Mouse (Mus musculus) hindbrain, embryonic 12.5 days (tissue): Measurements from ENCODE around the gene Lin7a. TPM values are rescaled to one million over a fixed set of nuclear protein-coding genes. Genes with fewer than 3 reads are reported as not detected.

ENCODE experiments used
- ATAC-seq: fragments of 200-750 bp; cut with Nextera tagmentation; 2 replicates; pipeline ENCODE4 v1.8.0; 2017; ENCODE audit warnings: moderate TSS enrichment; ENCODE audit not compliant: low FRiP score
- H3K27ac ChIP-seq: fragments of 300-500 bp; sonication (generic); 2 replicates; pipeline ENCODE4 v1.5.1; 2016; ENCODE audit warnings: mild to moderate bottlenecking
- H3K27me3 ChIP-seq: fragments of 300-500 bp; sonication (generic); 2 replicates; pipeline ENCODE4 v1.6.1; 2016; ENCODE audit warnings: mild to moderate bottlenecking
- H3K36me3 ChIP-seq: fragments of 300-500 bp; sonication (generic); 2 replicates; pipeline ENCODE4 v1.6.1; 2016; ENCODE audit warnings: mild to moderate bottlenecking
- H3K4me1 ChIP-seq: fragments of 300-500 bp; sonication (generic); 2 replicates; pipeline ENCODE4 v1.6.1; 2016
- H3K4me2 ChIP-seq: fragments of 300-500 bp; sonication (generic); replicated peaks from 2 replicates; pipeline ENCODE4 v1.6.1; 2016; ENCODE audit warnings: mild to moderate bottlenecking
- H3K4me3 ChIP-seq: fragments of 300-500 bp; sonication (generic); 2 replicates; pipeline ENCODE4 v1.5.1; 2016; ENCODE audit warnings: mild to moderate bottlenecking
- H3K9ac ChIP-seq: fragments of 300-500 bp; sonication (generic); 2 replicates; pipeline ENCODE4 v1.6.1; 2016; ENCODE audit warnings: mild to moderate bottlenecking, moderate library complexity
- H3K9me3 ChIP-seq: fragments of 300-500 bp; sonication (generic); replicated peaks from 2 replicates; pipeline ENCODE4 v1.6.1; 2016; ENCODE audit warnings: mild to moderate bottlenecking
- WGBS: fragments of 180-500 bp; shearing (Covaris S2); methylation state at CpG from one replicate; pipeline ENCODE4 v1.1.7; 2016; 5-methylcytosine and 5-hydroxymethylcytosine counted together
- polyA plus RNA-seq: library from polyadenylated mRNA; unstranded; fragments of >200 nt; fragmentation: Nextera tagmentation; extraction: Ambion mirVana; gene quantifications from 2 replicates; pipeline ENCODE4 v1.2.1, GENCODE M21; 2016

Lin7a gene
- polyA plus RNA-seq, 1 experiment from 2014 or later: 25.2 TPM

DNA sequence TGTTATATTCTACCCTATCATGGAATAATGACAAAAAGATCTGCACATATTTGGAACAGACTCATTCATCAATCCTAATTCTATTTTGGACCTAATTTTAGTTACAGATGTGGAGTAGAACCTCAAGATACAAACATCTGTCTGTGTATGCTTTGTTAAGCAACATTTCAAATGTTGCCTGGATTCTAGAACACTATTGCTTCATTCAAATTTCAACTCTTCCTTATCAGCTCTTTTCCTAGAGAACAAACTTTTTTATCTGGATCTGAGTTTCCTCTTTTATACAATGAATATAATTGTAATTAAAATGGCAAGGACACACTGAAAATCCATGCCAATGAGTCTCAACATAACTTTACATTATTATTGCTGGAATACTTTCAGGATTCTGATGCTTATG is 43.8 kb downstream of the Lin7a start:
- Histone ChIP-seq H3K27me3 (no peaks in the 10 kb centered on the region), H3K4me1 (no peaks in the 10 kb centered on the region), H3K9ac (no peak overlapping the region), H3K36me3 (no peaks in the 10 kb centered on the region), H3K9me3 (no peaks in the 10 kb centered on the region), H3K4me3 (no peak overlapping the region), H3K27ac (no peak overlapping the region), H3K4me2 (no peak overlapping the region)
- no peak for ATAC-seq

DNA sequence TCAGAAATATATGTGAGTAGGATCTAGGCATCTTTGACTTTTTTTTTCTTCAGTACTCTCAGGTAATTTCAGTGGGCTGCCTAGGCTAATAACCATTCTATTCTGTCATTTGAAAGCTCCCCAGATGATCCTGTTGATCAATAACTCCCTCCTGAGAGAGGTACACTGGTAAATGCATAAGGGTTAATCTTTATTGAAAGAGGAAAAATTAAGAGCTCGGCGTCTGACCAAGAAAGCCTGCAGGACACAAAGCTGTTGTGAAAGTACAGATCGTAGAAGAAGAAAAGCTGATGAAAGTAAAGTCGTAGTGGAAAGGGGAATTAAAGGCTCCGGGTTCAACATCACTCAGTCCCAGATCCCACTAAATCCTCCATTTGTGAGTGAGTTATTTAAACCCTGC is 44.2 kb downstream of the Lin7a start:
- 84% methylated on average over 5 of the region's 5 CpGs for WGBS
- H3K9ac ChIP-seq: no peak overlapping the region
- no peaks in the 10 kb centered on the region for H3K27me3 ChIP-seq
- H3K27ac ChIP-seq: no peak overlapping the region
- no peaks in the 10 kb centered on the region for H3K4me1 ChIP-seq
- H3K4me3 ChIP-seq: no peak overlapping the region
- H3K4me2 ChIP-seq: no peak overlapping the region
- H3K36me3 ChIP-seq: no peaks in the 10 kb centered on the region
- ATAC-seq: no peak
- no peaks in the 10 kb centered on the region for H3K9me3 ChIP-seq

DNA sequence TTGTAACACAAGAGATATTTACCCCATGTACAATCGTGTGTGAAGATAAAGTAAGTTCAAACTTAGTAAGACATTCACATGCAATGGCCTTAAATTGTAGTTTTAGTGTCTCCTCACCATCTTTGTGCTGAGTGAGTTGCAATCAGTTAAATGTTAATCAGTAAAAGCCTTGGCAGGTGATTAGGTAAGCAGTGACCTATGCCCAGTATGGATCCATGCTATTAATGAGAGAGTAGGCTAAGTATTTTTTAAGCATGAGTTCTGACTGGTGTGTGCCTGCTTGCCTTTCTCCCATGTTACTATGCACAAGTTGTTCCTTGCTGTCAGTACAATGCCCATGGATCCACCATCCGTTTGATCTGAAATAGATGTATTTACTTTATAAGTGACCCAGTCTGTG is 44.6 kb downstream of the Lin7a start:
- H3K4me2 ChIP-seq: no peak overlapping the region
- H3K4me1 ChIP-seq: no peaks in the 10 kb centered on the region
- WGBS: 82% methylated on average over 2 of the region's 2 CpGs
- no peaks in the 10 kb centered on the region for H3K36me3 ChIP-seq
- ATAC-seq: no peak
- no peaks in the 10 kb centered on the region for H3K9me3 ChIP-seq
- no peaks in the 10 kb centered on the region for H3K27me3 ChIP-seq
- no peak overlapping the region for H3K9ac ChIP-seq
- H3K4me3 ChIP-seq: no peak overlapping the region
- H3K27ac ChIP-seq: no peak overlapping the region

DNA sequence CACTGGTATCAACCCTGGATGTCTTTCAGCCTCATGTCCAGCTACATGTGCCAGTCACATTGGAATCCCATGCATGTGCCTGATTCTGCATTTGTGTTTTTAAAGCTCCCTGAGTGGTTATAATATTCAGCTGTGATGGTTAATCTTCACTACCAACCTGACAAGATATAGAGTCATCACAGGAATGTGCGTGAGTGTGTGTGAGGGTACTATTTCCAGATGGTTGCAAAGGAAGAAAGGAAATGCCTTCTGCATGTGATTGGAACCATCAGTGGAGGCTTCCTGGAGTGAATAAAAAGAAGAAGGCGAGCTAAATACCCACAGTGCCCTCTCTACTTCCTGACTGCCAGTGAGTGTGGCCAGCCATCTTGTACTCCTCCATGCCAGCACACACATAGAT is 48.2 kb downstream of the Lin7a start:
- no peaks in the 10 kb centered on the region for H3K27me3 ChIP-seq
- H3K36me3 ChIP-seq: no peaks in the 10 kb centered on the region
- 80% methylated on average over 2 of the region's 2 CpGs for WGBS
- ATAC-seq: no peak
- no peaks in the 10 kb centered on the region for H3K4me1 ChIP-seq
- H3K27ac ChIP-seq: no peak overlapping the region
- H3K9me3 ChIP-seq: no peaks in the 10 kb centered on the region
- no peak overlapping the region for H3K4me3 ChIP-seq
- H3K4me2 ChIP-seq: no peak overlapping the region
- no peak overlapping the region for H3K9ac ChIP-seq

DNA sequence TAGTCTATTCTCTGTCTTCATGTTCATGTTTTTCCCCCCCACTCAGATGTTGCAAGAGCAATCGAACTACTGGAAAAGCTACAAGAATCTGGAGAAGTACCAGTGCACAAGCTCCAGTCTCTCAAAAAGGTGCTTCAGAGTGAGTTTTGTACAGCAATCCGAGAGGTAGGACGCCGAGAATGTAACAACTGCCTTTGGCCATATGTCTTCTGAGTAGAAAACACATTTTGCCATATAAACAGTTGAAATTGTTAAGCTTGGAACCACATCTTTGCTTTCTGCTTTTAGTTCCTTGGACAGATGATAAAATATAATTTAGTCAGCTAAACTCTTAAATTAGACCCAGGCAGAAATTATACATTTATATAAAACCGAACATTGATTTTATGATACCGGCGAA is 52.4 kb downstream of the Lin7a start:
- Histone ChIP-seq H3K9ac (no peak overlapping the region), H3K36me3 (no peaks in the 10 kb centered on the region), H3K9me3 (no peaks in the 10 kb centered on the region), H3K27me3 (no peaks in the 10 kb centered on the region), H3K4me3 (no peak overlapping the region), H3K27ac (no peak overlapping the region), H3K4me1 (no peaks in the 10 kb centered on the region), H3K4me2 (no peak overlapping the region)
- WGBS: 96% methylated on average over 7 of the region's 7 CpGs
- no peak for ATAC-seq

DNA sequence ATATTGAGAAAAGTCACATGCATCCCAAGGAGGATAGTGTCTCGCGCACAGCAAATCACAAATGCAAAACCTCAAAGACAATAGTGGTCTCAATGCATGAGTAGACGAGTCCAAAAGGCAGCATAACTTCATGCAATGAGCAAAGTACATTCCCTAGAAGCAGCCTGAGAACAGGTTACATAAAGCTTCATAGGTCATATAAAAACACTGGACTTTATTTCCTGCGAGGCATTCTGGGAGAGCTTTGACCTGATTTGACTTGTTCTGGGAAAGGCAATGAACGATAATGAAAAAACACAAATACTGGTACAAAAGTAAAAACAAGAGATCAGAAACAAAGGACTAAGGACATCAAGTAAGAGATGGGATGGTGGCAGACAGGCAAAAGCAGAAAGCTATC is 54.1 kb downstream of the Lin7a start:
- Histone ChIP-seq H3K9ac (no peak overlapping the region), H3K36me3 (no peaks in the 10 kb centered on the region), H3K27ac (no peak overlapping the region), H3K4me3 (no peak overlapping the region), H3K27me3 (no peaks in the 10 kb centered on the region), H3K4me2 (no peak overlapping the region), H3K9me3 (no peaks in the 10 kb centered on the region), H3K4me1 (no peaks in the 10 kb centered on the region)
- ATAC-seq: no peak
- WGBS: 89% methylated on average over 5 of the region's 5 CpGs

DNA sequence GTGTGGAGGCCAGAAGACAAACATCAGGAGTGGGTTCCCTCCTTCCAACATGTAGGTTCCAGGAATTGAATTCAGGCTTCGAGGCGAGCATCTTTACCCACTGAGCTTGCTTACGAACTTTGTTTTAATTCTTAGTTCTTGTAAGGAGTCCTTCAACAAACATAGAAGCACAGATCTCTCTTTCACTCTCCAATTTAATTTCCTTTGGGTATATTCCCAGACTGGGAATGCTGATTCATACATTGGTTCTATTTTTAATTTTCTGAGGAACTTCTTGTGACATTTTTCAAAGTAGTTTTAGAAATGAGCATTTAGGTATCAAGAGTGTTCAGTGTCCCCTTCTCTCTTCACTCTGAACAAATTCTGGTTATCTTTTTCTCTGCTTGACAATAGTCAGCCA is 68.0 kb downstream of the Lin7a start:
- Histone ChIP-seq H3K27ac (no peak overlapping the region), H3K9ac (no peak overlapping the region), H3K4me2 (no peak overlapping the region), H3K4me3 (no peak overlapping the region), H3K9me3 (no peaks in the 10 kb centered on the region), H3K36me3 (no peaks in the 10 kb centered on the region), H3K4me1 (no peaks in the 10 kb centered on the region), H3K27me3 (no peaks in the 10 kb centered on the region)
- WGBS: 92% methylated on average over 3 of the region's 3 CpGs
- no peak for ATAC-seq

DNA sequence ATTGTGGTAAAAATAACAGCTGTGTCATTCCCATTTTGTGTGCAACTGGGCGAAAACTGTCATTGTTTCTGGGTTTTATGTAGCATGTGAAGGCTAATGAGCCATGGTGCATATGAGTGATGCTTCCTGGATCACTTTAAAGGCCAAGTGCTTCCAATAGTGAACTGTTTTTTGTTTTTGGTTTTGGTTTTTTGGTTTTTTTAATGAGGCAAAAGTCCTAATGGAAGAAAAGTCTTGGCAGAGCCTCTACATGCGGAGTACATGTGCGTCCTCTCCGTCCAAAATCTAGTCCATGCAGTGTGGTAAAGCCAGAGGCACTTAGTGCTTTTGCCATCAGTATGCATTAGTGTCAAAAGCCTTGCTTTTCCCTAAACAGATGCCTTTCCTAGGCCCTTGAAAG is 69.7 kb downstream of the Lin7a start:
- Histone ChIP-seq H3K36me3 (no peaks in the 10 kb centered on the region), H3K27ac (no peak overlapping the region), H3K27me3 (no peaks in the 10 kb centered on the region), H3K4me3 (no peak overlapping the region), H3K4me2 (no peak overlapping the region), H3K9ac (no peak overlapping the region), H3K4me1 (no peaks in the 10 kb centered on the region), H3K9me3 (no peaks in the 10 kb centered on the region)
- WGBS: 57% methylated on average over 4 of the region's 4 CpGs
- ATAC-seq: peak; percentile 64; the same call in 1 of the 2 replicates

DNA sequence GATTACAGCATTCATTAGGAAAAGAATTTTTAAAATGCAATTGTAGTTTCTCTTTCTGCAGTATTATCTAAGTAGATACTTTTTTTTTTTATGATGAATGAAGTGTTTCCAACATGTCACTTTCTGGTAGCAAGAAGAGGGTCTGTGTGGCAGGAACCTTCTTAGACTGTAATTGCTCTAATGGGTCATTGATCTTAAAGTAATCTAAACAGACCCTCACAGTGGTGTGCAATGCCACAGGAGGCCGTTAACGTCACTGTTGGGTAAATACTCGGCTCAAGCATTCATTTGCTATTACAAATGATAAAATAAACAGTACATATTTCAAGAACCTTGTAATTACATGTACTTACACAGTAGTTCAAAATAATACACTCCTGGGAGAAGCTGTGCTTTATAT is 72.7 kb downstream of the Lin7a start:
- Histone ChIP-seq H3K9me3 (no peaks in the 10 kb centered on the region), H3K36me3 (no peaks in the 10 kb centered on the region), H3K4me2 (no peak overlapping the region), H3K27ac (no peak overlapping the region), H3K4me3 (no peak overlapping the region), H3K27me3 (no peaks in the 10 kb centered on the region), H3K9ac (no peak overlapping the region), H3K4me1 (no peaks in the 10 kb centered on the region)
- no peak for ATAC-seq
- WGBS: 54% methylated on average over 3 of the region's 3 CpGs

DNA sequence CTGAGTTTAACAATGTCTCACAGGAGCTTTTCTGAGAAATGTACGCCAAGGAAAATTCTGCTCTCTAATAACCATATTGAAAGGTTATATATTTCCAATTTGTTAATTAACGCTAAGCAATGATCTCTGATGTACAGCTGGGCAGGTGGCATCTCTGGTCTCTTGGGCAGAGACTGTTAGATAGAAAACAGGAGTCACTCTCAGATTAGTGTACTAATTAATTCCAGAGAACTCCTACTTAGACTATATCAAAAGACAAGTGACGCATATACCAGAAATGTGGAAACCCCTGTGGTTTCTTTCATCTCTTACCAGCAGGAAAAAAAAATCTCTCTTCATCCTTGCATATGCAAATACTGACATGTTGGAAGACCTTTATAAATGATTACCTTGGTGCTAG is 76.4 kb downstream of the Lin7a start:
- whole genome bisulfite sequencing: 66% methylated on average over 3 of the region's 3 CpGs
- no peaks in the 10 kb centered on the region for H3K36me3 ChIP-seq
- no peak for ATAC-seq
- H3K27me3 ChIP-seq: no peaks in the 10 kb centered on the region
- H3K4me2 ChIP-seq: no peak overlapping the region
- H3K4me1 ChIP-seq: no peaks in the 10 kb centered on the region
- no peaks in the 10 kb centered on the region for H3K9me3 ChIP-seq
- H3K27ac ChIP-seq: no peak overlapping the region
- no peak overlapping the region for H3K9ac ChIP-seq
- no peak overlapping the region for H3K4me3 ChIP-seq

DNA sequence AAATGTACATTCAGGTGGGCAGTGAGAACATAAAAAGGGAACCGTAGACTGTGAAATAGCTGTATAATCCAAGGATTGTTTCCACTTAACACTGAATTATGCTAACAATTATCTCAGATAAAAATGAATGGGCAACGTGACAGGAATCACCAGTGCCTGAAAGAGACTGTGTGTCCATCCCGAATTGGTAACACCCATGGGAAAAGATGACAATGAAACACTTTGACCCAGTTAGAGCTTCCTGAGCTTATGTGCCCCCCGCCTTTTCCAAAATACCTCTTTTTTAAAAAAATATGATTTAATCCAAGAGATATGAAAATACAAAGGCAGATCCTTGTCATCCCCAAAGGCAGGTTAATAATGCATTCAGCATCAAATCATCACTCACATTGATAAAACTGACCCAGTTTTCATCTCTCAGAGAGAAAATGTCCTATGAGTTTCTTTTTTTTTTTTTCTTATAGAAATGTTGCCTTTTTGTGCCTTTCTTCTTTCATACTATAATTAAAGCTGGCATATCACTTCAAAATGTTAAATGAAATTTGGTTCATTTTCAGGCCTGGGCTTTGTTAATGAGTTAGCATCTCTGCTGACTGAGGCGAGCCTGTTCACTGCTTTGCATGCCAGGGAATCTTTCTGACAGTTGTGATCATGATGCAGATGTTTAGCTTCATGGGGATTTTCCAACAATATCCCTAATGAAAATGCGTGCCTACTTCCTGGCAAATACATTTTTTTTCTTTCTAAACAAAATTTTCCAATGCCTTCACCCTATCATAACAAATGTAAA is 80.4 kb downstream of the Lin7a start:
- Histone ChIP-seq H3K9me3 (no peaks in the 10 kb centered on the region), H3K36me3 (no peaks in the 10 kb centered on the region), H3K4me1 (no peaks in the 10 kb centered on the region), H3K27me3 (no peaks in the 10 kb centered on the region), H3K27ac (no peak overlapping the region), H3K4me2 (no peak overlapping the region), H3K9ac (no peak overlapping the region), H3K4me3 (no peak overlapping the region)
- ATAC-seq: no peak
- WGBS: 49% methylated on average over 6 of the region's 6 CpGs

DNA sequence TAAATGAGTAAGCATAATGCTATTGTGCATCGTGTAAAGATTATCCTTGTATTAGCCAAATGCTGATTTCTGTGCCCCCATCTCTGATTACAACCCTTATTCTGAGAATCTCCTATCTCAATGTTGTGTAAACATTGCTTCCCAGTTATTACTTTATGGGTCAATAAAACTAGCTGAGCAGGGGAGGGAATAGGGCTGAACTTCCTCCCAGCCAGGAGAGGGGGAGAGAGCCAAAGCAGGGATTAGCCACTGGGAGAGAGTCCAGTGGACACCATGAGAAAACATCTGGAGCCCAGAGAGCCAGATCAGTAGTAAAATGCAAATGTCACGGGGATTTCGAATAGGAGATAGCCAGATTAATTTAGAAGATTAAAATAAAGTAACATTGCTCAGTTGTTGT is 82.0 kb downstream of the Lin7a start:
- no peak overlapping the region for H3K4me3 ChIP-seq
- 91% methylated on average over 3 of the region's 3 CpGs for WGBS
- ATAC-seq: no peak
- no peaks in the 10 kb centered on the region for H3K36me3 ChIP-seq
- no peak overlapping the region for H3K9ac ChIP-seq
- no peaks in the 10 kb centered on the region for H3K27me3 ChIP-seq
- no peak overlapping the region for H3K4me2 ChIP-seq
- no peaks in the 10 kb centered on the region for H3K4me1 ChIP-seq
- no peaks in the 10 kb centered on the region for H3K9me3 ChIP-seq
- no peak overlapping the region for H3K27ac ChIP-seq

DNA sequence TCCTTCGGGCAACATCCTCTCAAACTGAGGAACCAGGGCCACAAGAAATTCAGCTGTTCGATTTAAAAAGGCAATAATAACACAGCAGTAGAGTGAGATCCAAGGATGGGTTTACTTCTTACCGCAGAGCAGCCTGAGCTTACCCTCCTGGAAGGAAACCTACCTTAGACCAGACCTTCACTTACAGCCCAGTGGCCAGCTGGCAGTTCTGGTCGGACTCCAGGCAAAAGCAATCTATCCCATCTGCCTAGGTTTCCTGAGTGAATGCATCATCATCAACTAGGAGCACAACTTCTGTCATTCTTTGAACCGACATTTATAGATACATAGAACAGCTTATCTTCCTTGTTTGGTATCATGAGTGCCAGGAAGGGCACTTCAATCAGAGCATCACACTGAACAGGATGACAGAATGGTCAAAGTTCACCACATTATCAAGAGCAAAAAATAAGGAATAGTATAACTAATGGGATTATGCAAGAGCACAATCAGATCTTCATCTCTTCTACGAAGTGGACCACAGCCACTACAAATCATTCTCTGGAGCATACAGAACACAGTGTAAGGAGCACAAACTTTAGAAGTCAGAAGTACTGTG is 87.1 kb downstream of the Lin7a start:
- 91% methylated on average over 6 of the region's 6 CpGs for WGBS
- no peak for ATAC-seq

More for the DNA sequence above, 87.1 kb downstream of the Lin7a start:
- Histone ChIP-seq H3K4me2 (no peak overlapping the region), H3K4me3 (no peak overlapping the region), H3K9ac (no peak overlapping the region), H3K27ac (no peak overlapping the region), H3K36me3 (no peaks in the 10 kb centered on the region), H3K9me3 (no peaks in the 10 kb centered on the region), H3K27me3 (no peaks in the 10 kb centered on the region), H3K4me1 (no peaks in the 10 kb centered on the region)
